Mouse (Mus musculus) kidney, adult 2 months (tissue): Measurements from ENCODE around the gene Kif19a. TPM values are rescaled to one million over a fixed set of nuclear protein-coding genes. Genes with fewer than 3 reads are reported as not detected.

Experiments used
- DNase-seq: peaks from one replicate; pipeline ENCODE4 v3.0.0; 2021
- H3K27ac ChIP-seq: fragments of 200-500 bp; 2 replicates; pipeline ENCODE4 v1.5.1; 2012; ENCODE audit warnings: low read depth, low read length, control low read depth, inconsistent platforms; ENCODE audit not compliant: insufficient read depth
- H3K27me3 ChIP-seq: fragments of 200-500 bp; replicated peaks from 2 replicates; pipeline ENCODE4 v1.6.1; 2012; ENCODE audit warnings: mild to moderate bottlenecking, moderate library complexity, low read length, inconsistent platforms; ENCODE audit not compliant: control insufficient read depth, insufficient read depth
- H3K36me3 ChIP-seq: fragments of 200-500 bp; 2 replicates; pipeline ENCODE4 v1.6.1; 2012; ENCODE audit warnings: mild to moderate bottlenecking, moderate library complexity, low read length, inconsistent platforms; ENCODE audit not compliant: control insufficient read depth, insufficient read depth
- H3K4me1 ChIP-seq: fragments of 200-500 bp; 2 replicates; pipeline ENCODE4 v1.6.1; 2011; ENCODE audit warnings: low read length; ENCODE audit not compliant: control insufficient read depth, insufficient read depth
- H3K4me3 ChIP-seq: fragments of 200-500 bp; 2 replicates; pipeline ENCODE4 v1.5.1; 2011; ENCODE audit warnings: mild to moderate bottlenecking, low read depth, low read length, control low read depth; ENCODE audit not compliant: insufficient read depth
- CTCF ChIP-seq: fragments of 200-500 bp; conservative IDR thresholded peaks from 2 replicates; pipeline ENCODE4 v1.5.1; 2011; ENCODE audit warnings: low read depth, mild to moderate bottlenecking, control low read depth, low read length, moderate library complexity, mixed read lengths; ENCODE audit not compliant: insufficient read depth, insufficient read length
- POLR2A ChIP-seq: fragments of 200-500 bp; IDR thresholded peaks from one replicate; pipeline ENCODE4 v1.6.1; 2011; ENCODE audit warnings: low read depth, low read length, control low read depth
- WGBS: fragments of 180-500 bp; shearing (Covaris S2); methylation state at CpG from one replicate; pipeline ENCODE4 v1.1.7; 2018; 5-methylcytosine and 5-hydroxymethylcytosine counted together
- polyA plus RNA-seq: library from polyadenylated mRNA; depleted of rRNA; stranded (reverse); fragments of >200 nt; gene quantifications from 2 replicates; pipeline ENCODE4 v1.2.3, GENCODE M21; 2012

Gene Kif19a
- polyA plus RNA-seq, 1 experiment = 0.38 TPM

- WGBS = 38% methylated on average over 11 of the region's 11 CpGs
- no peaks in the 10 kb centered on the region for H3K27me3 ChIP-seq
- H3K4me3 ChIP-seq = no peak overlapping the region
- no peaks in the 10 kb centered on the region for H3K36me3 ChIP-seq
- no peaks in the 10 kb centered on the region for H3K4me1 ChIP-seq
- H3K27ac ChIP-seq = no peak overlapping the region
- peak; percentile 57 for DNase-seq
- TF ChIP-seq POLR2A = no peak
- peak; percentile 70 for TF ChIP-seq CTCF
These were observed 28.1 kb upstream of the Kif19a start for GRCm38 (mm10) chr11:114736913-114737624.

- Histone ChIP-seq H3K27me3 (no peaks in the 10 kb centered on the region), H3K4me3 (no peak overlapping the region), H3K36me3 (no peaks in the 10 kb centered on the region), H3K27ac (no peak overlapping the region), H3K4me1 (no peaks in the 10 kb centered on the region)
- peak; percentile 26 for DNase-seq
- WGBS = 17% methylated on average over 10 of the region's 10 CpGs
- TF ChIP-seq POLR2A (no peak), CTCF (no peak)
These were observed 24.6 kb upstream of the Kif19a start for GRCm38 (mm10) chr11:114740598-114740997.

- no peak for DNase-seq
- 51% methylated on average over 6 of the region's 6 CpGs for WGBS
- no peaks in the 10 kb centered on the region for H3K36me3 ChIP-seq
- no peak overlapping the region for H3K27ac ChIP-seq
- H3K4me1 ChIP-seq = no peaks in the 10 kb centered on the region
- no peak for TF ChIP-seq CTCF
- no peak for TF ChIP-seq POLR2A
- H3K27me3 ChIP-seq = no peaks in the 10 kb centered on the region
- no peak overlapping the region for H3K4me3 ChIP-seq
These were observed 23.7 kb upstream of the Kif19a start for GRCm38 (mm10) chr11:114741451-114741850.

GRCm38 (mm10) chr11:114745134-114745533 is 20.1 kb upstream of the Kif19a start:
- DNase-seq = peak; percentile 86
- 2% methylated on average over 12 of the region's 12 CpGs for WGBS
- H3K27me3 ChIP-seq = no peaks in the 10 kb centered on the region
- TF ChIP-seq CTCF (peak; percentile 97), POLR2A (no peak)
- no peak overlapping the region for H3K4me3 ChIP-seq
- no peaks in the 10 kb centered on the region for H3K36me3 ChIP-seq
- H3K27ac ChIP-seq = no peak overlapping the region
- H3K4me1 ChIP-seq = no peaks in the 10 kb centered on the region

GRCm38 (mm10) chr11:114747564-114748138 is 17.5 kb upstream of the Kif19a start:
- Histone ChIP-seq H3K4me1 (no peaks in the 10 kb centered on the region), H3K36me3 (no peaks in the 10 kb centered on the region), H3K4me3 (no peak overlapping the region), H3K27me3 (no peaks in the 10 kb centered on the region), H3K27ac (no peak overlapping the region)
- DNase-seq = no peak
- 48% methylated on average over 12 of the region's 12 CpGs for WGBS
- TF ChIP-seq CTCF (no peak), POLR2A (no peak)

- Histone ChIP-seq H3K36me3 (no peaks in the 10 kb centered on the region), H3K4me3 (no peak overlapping the region), H3K4me1 (no peaks in the 10 kb centered on the region; the same call in 1 of the 2 replicates), H3K27me3 (no peaks in the 10 kb centered on the region), H3K27ac (no peak overlapping the region)
- 68% methylated on average over 6 of the region's 6 CpGs for WGBS
- TF ChIP-seq CTCF (no peak), POLR2A (no peak)
- no peak for DNase-seq
These were observed 4.7 kb downstream of the Kif19a start for GRCm38 (mm10) chr11:114769911-114770310.

GRCm38 (mm10) chr11:114771896-114772295 is 6.7 kb downstream of the Kif19a start:
- Histone ChIP-seq H3K4me3 (no peak overlapping the region), H3K27ac (no peak overlapping the region), H3K27me3 (no peaks in the 10 kb centered on the region), H3K36me3 (no peaks in the 10 kb centered on the region), H3K4me1 (no peaks in the 10 kb centered on the region)
- no peak for DNase-seq
- no peak for TF ChIP-seq CTCF
- no peak for TF ChIP-seq POLR2A
- WGBS = 83% methylated on average over 2 of the region's 2 CpGs

GRCm38 (mm10) chr11:114780076-114780475 is 14.9 kb downstream of the Kif19a start:
- H3K27ac ChIP-seq = no peak overlapping the region
- no peak overlapping the region for H3K4me3 ChIP-seq
- H3K27me3 ChIP-seq = no peaks in the 10 kb centered on the region
- no peaks in the 10 kb centered on the region for H3K36me3 ChIP-seq
- DNase-seq = peak; percentile 39
- 55% methylated on average over 9 of the region's 9 CpGs for WGBS
- no peak for TF ChIP-seq POLR2A
- no peak for TF ChIP-seq CTCF
- no peaks in the 10 kb centered on the region for H3K4me1 ChIP-seq
